Mouse (Mus musculus) adrenal gland, postnatal 25 days (tissue): Measurements from ENCODE around the gene Sco1. TPM values are rescaled to one million over a fixed set of nuclear protein-coding genes. Genes with fewer than 3 reads are reported as not detected.
"Not testable (repeated sequence)": the region's sequence is repeated elsewhere in the genome, so short reads cannot be mapped to it uniquely, and the experiment has no call there.

Source experiments
- DNase-seq: peaks from one replicate; pipeline ENCODE4 v3.0.0; 2021; ENCODE audit warnings: mixed read lengths
- total RNA-seq: library from RNA; stranded (reverse); gene quantifications from 2 replicates; pipeline ENCODE4 v1.2.3, GENCODE M21; 2021

The Sco1 gene
- total RNA-seq, 1 experiment from 2014 or later, result 21.0 TPM

DNA sequence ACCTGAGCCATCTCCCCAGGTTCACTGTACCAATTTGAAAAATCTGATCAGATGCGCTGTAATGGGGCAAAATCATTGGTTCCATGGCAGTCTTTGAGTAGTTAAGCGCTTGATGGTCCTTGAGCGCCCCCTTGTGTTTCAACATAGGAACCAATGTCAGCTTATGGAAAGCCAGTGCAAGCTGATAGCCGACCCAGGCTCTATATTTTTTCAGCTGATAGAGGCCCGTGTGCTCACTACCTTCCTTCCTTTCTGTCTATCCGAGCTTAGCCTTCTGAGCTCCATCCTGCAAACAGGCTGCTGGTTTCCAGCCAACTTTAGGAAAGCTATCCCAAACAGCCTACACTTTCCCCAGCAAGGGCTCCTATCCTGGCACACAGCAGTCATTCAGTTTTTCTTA is 33.0 kb downstream of the Sco1 start:
- DNase-seq, result peak; percentile 55

DNA sequence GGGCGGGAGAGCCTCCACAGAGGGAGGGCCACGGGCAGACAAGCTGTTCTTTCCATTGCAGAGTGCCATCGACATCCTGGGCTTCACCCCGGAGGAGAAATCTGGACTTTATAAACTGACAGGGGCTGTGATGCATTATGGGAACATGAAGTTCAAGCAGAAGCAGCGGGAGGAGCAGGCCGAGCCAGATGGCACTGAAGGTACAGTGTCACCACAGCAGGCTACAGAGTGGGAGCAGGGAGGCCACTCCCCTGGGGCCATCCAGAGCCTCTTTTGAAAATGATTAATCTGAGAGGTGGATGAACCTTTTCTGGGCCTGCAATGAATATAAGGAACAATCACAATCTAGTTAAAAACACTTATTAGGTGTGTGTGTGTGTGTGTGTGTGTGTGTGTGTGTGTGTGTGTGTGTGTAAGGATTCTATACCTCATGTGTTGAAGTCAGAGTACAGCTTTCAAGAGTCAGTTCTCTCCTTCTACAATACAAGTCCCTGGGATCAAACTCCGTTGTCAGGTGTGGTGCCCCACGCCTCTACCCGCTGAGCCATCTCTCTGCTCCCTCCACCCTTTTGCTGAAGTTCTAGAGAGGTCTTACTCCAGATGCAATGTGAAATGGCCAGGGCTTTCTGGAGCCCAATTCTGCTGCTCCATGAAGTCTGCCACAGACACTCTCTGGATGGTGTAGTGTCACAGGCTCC is 34.1 kb downstream of the Sco1 start:
- no peak for DNase-seq

DNA sequence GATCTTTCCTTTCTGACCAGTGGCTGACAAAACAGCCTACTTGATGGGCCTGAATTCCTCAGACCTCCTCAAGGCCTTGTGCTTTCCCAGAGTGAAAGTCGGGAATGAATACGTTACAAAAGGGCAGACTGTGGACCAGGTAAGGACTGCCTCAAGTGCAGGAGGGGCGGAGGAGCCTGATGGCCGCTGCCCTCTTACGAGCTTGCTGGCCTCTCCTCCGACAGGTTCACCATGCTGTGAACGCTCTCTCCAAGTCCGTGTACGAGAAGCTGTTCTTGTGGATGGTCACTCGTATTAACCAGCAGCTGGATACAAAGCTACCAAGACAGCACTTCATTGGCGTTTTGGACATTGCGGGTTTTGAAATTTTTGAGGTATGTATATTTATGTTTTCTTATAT is 34.8 kb downstream of the Sco1 start:
- no peak for DNase-seq

DNA sequence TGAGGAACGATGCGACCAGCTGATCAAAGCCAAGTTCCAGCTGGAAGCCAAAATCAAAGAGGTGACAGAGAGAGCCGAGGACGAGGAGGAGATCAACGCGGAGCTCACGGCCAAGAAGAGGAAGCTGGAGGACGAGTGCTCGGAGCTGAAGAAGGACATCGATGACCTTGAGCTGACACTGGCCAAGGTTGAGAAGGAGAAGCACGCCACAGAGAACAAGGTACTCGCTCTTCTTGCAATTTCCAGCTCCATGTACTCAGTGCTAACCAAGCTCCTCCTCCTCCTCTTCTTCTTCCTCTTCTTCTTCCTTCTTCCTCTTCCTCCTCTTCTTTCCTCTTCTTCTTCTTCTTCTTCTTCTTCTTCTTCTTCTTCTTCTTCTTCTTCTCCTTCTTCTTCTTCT is 39.9 kb downstream of the Sco1 start:
- DNase-seq, result not testable (repeated sequence)

DNA sequence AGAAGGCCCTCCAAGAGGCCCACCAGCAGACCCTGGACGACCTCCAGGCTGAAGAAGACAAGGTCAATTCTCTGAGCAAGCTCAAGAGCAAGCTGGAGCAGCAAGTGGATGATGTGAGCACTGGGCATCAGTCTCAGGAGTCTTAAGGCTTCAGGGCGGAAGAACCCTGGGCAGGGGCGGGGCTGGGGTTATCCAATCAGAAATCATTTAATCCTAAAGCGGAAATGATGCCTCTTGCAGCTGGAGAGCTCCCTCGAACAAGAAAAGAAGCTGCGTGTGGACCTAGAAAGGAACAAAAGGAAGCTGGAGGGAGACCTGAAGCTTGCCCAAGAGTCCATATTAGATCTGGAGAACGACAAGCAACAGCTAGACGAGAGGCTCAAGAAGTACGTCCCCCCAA is 40.7 kb downstream of the Sco1 start:
- no peak for DNase-seq

DNA sequence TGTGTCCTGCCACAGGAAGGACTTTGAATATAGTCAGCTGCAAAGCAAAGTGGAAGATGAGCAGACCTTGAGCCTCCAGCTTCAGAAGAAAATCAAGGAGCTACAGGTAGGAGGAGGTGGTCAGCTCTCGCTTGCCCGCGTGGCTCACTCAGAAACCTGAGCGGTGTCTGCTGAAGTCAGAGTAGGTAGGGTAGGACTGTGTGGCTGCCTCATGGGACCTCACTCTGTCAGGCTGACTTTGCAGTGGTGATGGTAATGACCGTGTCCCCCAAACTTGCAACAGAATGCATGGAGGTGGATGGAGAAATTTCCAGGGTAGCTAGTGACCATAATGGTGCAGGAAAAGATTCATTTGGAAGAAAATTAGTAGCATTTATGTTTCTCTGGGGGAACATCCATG is 41.2 kb downstream of the Sco1 start:
- no peak for DNase-seq

DNA sequence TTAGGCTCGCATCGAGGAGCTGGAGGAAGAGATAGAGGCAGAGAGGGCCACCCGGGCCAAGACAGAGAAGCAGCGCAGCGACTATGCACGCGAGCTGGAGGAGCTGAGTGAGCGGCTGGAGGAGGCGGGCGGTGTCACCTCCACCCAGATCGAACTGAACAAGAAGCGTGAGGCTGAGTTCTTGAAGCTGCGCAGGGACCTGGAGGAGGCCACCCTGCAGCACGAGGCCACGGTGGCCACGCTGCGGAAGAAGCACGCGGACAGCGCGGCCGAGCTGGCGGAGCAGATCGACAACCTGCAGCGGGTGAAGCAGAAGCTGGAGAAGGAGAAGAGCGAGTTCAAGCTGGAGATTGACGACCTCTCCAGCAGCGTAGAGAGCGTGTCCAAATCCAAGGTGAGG is 42.0 kb downstream of the Sco1 start:
- no peak for DNase-seq

DNA sequence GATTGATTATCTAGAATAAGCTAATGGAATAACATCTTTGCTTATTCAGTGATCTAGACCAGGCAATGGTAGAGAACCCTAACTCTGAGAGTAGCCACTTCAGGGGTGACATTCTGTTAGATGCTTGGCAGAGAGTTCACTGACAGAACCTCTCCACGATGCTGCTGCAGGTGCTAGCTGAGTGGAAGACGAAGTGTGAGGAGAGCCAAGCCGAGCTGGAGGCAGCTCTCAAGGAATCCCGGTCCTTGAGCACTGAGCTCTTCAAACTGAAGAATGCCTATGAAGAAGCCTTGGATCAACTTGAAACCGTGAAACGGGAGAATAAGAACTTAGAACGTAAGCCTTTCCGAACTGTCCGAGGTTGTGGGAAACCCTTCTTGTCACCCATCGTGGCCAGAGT is 45.2 kb downstream of the Sco1 start:
- DNase-seq, result no peak

DNA sequence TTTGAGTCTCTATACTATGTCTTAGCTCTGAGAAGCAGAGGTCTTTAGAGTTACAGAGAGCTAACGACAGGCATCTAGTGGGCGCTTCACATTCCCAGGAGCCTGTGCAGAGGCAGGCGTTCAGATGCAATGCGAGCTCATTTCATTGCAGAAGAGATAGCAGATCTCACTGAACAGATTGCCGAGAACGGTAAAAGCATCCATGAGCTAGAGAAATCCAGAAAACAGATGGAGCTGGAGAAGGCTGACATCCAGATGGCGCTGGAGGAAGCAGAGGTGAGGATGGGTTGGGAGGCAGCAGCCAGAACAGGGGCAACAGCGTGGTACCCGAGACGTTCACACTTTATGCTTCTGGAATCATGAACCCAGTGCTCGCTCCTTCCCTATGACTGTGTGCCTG is 46.0 kb downstream of the Sco1 start:
- no peak for DNase-seq

DNA sequence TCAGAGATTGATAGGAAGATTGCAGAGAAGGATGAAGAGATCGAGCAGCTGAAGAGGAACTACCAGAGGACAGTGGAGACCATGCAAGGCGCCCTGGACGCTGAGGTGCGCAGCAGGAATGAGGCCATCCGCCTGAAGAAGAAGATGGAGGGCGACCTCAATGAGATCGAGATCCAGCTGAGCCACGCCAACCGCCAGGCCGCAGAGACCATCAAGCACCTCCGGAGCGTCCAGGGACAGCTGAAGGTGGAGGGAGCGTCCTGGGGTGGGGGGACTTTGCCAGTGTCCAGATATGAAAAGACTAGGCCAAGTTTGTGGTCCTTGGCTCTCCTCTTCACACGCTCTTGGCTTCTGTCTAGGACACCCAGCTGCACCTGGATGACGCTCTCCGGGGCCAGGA is 46.8 kb downstream of the Sco1 start:
- no peak for DNase-seq

DNA sequence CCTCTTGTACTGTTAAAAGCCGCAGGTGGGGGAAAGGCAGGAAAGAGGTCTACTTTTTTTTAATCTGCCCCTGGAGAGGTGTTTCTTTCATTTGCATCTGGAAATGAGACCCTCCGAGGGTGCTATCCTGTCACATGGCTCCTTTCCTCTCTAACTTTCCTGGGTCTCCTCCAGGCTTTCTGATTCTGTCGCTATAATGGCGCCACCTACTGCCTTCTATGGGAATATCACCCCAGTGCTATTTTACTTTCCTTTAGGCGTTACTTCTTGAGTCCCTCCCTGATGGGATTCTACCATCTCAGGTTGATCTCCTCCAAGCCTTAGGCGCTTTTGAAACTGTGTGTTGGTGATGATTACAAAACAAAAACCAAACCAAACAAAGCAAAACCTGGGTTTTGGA is 47.7 kb downstream of the Sco1 start:
- DNase-seq, result no peak

DNA sequence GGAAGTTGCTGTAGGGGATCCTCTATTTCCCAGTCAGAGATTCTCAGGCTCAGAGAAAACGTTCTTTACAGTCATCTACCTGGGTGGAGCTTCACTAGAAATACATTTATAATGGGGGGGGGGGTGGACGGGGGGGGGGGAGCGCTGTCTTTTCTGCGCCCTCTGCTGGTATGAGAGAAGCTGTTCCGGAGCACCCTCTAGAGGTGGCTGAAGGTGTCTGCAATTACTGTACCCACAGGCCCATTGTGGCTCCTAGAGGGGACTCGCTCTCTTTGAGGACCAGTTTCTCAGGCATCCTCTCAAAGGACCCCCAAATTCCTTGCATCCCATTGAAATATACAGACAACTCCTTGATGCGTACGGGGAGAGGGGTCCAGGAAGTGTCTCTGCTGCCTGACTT is 49.2 kb downstream of the Sco1 start:
- DNase-seq, result peak; percentile 25

DNA sequence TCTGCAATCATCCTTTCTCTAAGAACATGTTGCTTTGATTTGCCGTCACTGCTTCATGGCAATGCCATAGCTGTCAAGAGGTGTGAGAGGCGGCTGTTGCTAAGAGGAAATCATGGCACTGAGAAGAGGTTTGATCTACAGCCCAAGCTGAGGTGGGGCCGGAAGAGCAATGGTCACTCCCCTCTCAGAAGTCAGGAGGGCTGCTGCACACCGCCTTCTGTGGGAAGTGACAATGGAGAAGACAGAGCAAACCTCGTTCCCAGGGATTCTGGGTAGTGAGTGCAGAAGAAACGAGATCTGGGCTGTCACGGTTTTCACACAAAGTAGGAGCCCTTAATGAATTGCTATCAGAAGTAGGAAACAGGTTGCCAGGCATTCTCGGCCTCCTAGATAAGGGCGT is 50.8 kb downstream of the Sco1 start:
- no peak for DNase-seq

DNA sequence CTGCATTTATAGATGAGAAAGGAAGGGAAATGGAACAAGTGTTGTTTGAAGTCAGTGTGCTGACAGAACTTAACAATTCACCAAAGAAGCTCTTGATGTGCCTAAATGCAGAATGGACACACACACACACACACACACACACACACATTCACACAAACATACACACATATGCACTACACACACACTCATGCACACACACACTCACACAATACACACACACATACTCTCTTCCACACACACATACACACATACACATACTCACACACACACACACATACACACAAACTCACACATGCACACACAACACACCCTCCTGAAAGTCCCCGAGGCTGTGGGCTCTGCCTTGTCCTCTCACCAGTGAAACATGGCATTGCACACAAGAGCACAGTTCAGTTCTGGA is 51.8 kb downstream of the Sco1 start:
- no peak for DNase-seq

DNA sequence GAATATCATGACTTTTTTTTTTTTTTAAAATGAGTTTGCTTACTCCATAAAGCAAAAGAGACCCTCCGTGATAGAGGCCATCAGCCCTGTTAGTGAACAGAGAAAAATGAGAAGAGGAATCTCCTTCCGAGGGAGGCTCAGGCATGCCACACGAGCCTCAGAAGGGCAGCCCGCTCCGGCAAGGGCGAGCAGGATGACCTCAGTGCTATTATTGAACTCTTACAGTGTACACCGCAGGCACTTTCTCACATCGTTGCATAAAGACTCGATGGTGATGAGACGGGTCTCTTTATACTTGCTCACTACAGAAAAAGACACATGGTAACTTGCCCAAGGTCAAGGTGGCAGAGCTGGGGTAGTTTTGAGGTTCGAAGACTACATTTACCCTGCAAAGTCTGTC is 52.2 kb downstream of the Sco1 start:
- no peak for DNase-seq

DNA sequence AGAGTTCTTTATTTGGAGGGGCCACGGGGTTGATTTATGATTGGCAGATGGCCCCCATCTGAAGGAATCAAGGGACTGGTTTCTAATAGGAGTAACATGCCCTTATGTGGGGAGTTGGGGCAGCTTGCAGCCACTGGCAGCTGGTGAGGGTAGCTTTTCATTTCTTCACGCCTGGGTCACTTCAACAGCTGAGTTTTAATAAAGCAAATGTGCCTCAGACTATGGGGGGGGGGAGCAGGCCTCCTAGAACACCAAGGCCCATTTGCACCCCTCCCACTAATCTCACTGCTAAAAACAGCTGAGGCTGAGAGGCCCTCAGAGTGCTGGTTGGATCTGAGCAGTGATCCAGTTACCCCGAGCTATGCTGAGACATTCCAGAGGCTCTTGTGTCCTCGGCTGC is 53.2 kb downstream of the Sco1 start:
- DNase-seq, result no peak

DNA sequence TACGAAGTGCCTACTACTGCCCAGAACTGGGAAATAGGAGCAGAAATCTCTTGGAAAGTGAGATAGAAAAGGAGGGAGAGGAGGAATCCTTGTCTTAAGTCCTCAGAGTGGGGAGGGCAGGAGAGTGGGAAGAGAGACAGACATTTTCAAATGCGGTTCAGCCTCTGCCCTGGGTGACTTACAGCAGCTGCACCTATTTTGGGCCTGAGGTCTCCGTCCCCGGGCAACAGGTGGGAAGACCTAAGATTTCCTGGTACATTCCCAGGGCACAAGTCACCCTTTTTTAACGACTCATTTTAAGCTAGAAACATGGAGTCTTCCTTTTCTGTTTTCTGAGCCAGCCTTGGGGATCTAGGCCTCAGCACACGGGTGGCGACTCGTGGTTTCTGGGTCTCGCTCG is 54.5 kb downstream of the Sco1 start:
- no peak for DNase-seq

DNA sequence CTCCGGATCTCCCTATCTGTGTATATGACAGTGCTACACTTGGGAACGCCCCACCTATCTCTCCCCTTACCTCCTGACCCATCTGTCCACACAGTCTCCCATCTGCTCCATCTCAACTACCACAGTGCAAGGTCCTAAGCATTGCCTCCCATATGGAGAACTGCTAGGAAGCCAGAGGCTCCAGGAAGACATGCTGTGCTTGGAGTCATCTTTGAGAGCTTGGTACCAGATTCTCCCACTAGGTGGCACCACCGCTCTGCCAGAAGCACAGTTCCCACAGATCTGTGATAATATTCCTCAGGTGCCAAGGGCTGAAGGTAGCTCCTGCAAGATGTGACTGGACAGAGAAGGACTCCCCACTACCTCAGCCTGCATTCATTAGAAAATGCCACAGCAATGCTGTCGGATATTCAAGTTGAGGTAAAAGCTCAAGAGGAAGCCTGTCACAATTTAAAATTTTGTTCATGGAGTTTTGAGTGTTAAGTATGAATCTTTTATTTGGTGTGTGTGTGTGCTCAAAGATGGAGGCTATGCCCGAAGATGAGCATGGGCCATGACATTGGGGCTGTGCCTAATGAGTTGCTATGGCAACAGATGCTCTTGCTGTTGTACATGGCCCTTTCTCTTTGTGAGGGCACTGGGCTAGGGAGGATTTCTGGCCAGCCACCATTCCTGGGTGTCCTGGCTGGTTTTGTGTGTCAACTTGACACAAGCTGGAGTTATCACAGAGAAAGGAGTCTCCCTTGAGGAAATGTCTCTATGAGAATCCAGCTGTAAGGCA is 57.9 kb downstream of the Sco1 start:
- peak; percentile 66 for DNase-seq

DNA sequence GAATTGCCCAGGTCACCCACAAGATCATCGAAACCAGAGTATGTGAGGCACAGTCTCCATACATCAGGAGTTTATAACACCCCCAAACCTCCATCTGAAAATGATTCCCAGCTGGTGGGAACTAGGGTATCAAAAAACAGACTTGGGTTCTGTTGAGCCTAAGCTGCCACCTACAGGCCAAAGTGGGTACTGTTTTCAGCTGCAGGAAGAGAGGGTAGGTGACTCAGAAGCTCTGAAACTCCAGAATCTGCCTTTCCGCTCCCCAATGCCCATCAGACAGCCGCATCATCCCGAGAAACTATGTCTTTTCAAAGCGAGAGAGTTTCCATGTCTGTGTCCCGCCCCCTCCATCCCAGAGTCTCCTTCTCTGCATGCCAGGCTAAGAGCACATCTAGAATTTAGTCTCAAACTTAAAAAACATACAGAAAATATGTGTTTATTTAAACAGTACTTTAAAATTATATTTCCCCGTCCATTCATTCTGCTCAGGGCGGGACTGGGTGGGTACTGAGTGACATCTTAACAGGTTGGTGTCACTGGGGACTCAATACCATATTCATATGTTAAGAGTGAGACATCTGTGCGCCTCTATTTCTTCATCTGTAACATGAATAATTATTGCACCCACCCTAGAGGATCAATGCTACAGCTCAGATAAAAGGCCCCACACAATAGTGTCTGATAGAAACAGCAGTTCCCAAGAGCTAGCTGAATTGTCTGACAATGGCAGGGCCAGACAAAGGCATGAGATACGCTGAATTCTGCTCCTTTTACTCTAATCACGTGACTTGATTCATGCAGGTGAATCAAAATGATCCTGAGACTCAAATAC is 59.8 kb downstream of the Sco1 start:
- peak; percentile 60 for DNase-seq

DNA sequence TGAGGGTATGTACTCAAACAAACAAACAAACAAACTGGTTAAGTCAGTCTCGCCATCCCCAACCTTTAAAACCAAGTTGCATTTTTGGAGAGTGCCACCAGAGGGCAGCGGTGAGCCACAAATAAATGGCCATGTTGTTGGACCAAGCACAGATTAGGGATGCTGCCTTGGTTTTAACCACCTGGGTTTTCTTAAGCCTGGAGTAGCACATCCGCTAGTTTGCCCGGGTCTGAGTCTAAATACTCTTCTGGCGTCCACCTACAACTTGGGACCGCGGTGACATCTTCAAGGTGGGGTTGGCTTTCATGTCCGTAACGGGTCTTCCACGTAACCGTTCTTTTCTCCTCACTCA is 60.4 kb downstream of the Sco1 start:
- peak; percentile 74 for DNase-seq

DNA sequence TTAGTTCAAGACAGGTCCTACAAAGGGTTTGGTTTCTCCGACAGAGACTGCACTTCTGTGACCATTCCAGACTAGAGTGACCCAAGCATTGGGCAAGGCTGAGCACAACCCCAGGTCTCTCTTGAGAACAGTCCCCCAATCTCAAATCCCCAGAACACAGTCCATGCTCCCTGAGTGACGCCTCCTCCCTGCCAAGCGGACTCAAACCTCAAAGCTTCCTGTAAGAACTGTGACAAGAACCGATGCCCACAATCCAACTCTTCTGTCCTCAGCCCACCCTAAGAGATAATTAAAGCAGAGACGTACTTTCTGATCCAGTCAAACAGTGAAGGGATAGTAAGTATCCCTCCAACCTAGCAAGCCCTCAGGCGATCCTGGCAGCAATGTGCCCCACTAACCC is 60.9 kb downstream of the Sco1 start:
- DNase-seq, result no peak

DNA sequence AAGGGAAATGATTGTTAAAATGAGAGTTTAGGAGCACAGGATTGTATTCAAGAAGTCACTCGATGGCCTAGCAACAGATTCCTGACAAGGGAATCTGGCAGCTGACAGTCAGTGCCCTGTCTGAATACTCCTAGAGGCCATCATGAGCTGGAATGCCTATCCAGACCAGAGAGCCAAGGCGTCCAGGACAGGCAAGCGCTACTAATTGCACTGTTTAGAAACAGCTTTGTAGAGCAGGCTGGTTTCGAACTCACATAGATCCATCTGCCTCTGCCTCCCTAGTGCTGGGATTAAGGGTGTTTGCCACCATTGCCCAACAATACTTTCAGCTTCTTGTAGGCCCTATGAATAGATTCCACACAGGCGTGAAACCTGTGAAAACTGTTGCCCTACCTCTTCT is 61.8 kb downstream of the Sco1 start:
- no peak for DNase-seq

DNA sequence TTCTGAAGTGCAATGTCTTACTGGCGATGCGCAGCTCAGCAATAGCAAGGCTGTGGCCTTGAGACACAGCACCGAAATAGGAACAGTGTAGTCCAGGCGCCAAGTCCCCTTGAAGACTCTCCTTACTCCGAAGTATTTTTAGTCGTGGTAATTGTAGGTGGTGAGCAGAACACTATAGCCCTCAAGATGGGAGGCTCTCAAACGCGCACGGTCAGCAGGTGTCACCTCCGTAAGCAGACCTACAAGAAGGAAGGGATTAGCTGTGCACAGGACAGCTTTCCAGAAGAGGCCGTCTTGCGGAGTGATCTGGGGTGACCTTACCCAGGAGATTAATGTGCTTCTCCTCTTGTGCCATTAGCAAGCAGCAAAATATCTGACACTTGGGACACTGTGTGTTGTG is 62.4 kb downstream of the Sco1 start:
- DNase-seq, result no peak
